Mouse (Mus musculus) megakaryocyte, adult 5-6 weeks (primary cell): ENCODE results near the gene Vmn1r211. TPM values are rescaled to one million over a fixed set of nuclear protein-coding genes. Genes with fewer than 3 reads are reported as not detected.
"Not testable (repeated sequence)": the region's sequence is repeated elsewhere in the genome, so short reads cannot be mapped to it uniquely, and the experiment has no call there.

ENCODE experiments used
- ATAC-seq: 2 replicates; pipeline ENCODE4 v1.8.0; 2016; ENCODE audit warnings: mild to moderate bottlenecking, inconsistent platforms; ENCODE audit not compliant: poor library complexity, severe bottlenecking
- total RNA-seq, 2 experiments: library from RNA; stranded (forward) in 1 of 2; stranded (reverse) in 1 of 2; fragments of 153-499, 151-499 nt in 1 of 2; fragments of 221-1000, 200-1000 nt in 1 of 2; gene quantifications; 2 replicates each; pipeline versions ENCODE4 v1.2.3 to v1.2.4; 2015 to 2017

Gene Vmn1r211
- total RNA-seq (2015) (not detected in 2 replicates), total RNA-seq (2017) (not detected in 2 replicates)

GRCm38 (mm10) chr13:22857461-22857860 lies at the start of gene Vmn1r211:
TSS of gene Vmn1r211 (minus strand) at chr13:22857561.
- ATAC-seq: no peak

GRCm38 (mm10) chr13:22884105-22884504 lies 26.7 kb upstream of the Vmn1r211 start, which contains the start of gene Vmn1r212:
TSS of gene Vmn1r212 (minus strand) at chr13:22884205.
- ATAC-seq: no peak

- no peak for ATAC-seq
These were observed 21.9 kb upstream of the Vmn1r211 start for GRCm38 (mm10) chr13:22879257-22879656.

- no peak for ATAC-seq
These were observed 2.6 kb downstream of the Vmn1r211 start for GRCm38 (mm10) chr13:22854760-22855159.

GRCm38 (mm10) chr13:22846798-22847197 lies 10.6 kb downstream of the Vmn1r211 start:
- ATAC-seq: no peak

- ATAC-seq: not testable (repeated sequence)
These were observed 13.1 kb downstream of the Vmn1r211 start for GRCm38 (mm10) chr13:22844304-22844703.

- ATAC-seq: no peak
These were observed 26.1 kb downstream of the Vmn1r211 start, which contains the start of gene Vmn1r210 for GRCm38 (mm10) chr13:22831248-22831647. TSS of gene Vmn1r210 (minus strand) at chr13:22831348.

GRCm38 (mm10) chr13:22829395-22829794 lies 28.0 kb downstream of the Vmn1r211 start:
- not testable (repeated sequence) for ATAC-seq

- ATAC-seq: not testable (repeated sequence)
These were observed 35.8 kb downstream of the Vmn1r211 start for GRCm38 (mm10) chr13:22821601-22822000.

GRCm38 (mm10) chr13:22809582-22809981 lies 47.8 kb downstream of the Vmn1r211 start, which contains the start of gene Vmn1r209:
TSS of gene Vmn1r209 (minus strand) at chr13:22809682.
- ATAC-seq: not testable (repeated sequence)

Other genes starting within 250 kb of the Vmn1r211 start
- gene Vmn1r206, start 233.3 kb downstream of the Vmn1r211 start, total RNA-seq (2015): not detected in 2 replicates
- not detected in 2 replicates for gene Vmn1r206, start 233.3 kb downstream of the Vmn1r211 start, total RNA-seq (2017)
- gene Vmn1r207-ps, start 127.9 kb downstream of the Vmn1r211 start, total RNA-seq (2015): not detected in 2 replicates
- not detected in 2 replicates for gene Vmn1r207-ps, start 127.9 kb downstream of the Vmn1r211 start, total RNA-seq (2017)
- gene Vmn1r208, start 80.2 kb downstream of the Vmn1r211 start, total RNA-seq (2015): not detected in 2 replicates
- not detected in 2 replicates for gene Vmn1r208, start 80.2 kb downstream of the Vmn1r211 start, total RNA-seq (2017)
- gene Vmn1r209, start 47.9 kb downstream of the Vmn1r211 start, total RNA-seq (2015): not detected in 2 replicates
- gene Vmn1r209, start 47.9 kb downstream of the Vmn1r211 start, total RNA-seq (2017): not detected in 2 replicates
- not detected in 2 replicates for gene Vmn1r210, start 26.2 kb downstream of the Vmn1r211 start, total RNA-seq (2015)
- not detected in 2 replicates for gene Vmn1r210, start 26.2 kb downstream of the Vmn1r211 start, total RNA-seq (2017)
- not detected in 2 replicates for gene Vmn1r212, start 26.6 kb upstream of the Vmn1r211 start, total RNA-seq (2015)
- not detected in 2 replicates for gene Vmn1r212, start 26.6 kb upstream of the Vmn1r211 start, total RNA-seq (2017)
- not detected in 2 replicates for gene Vmn1r213, start 150.1 kb upstream of the Vmn1r211 start, total RNA-seq (2015)
- not detected in 2 replicates for gene Vmn1r213, start 150.1 kb upstream of the Vmn1r211 start, total RNA-seq (2017)
- not detected in 2 replicates for gene Vmn1r214, start 172.9 kb upstream of the Vmn1r211 start, total RNA-seq (2015)
- not detected in 2 replicates for gene Vmn1r214, start 172.9 kb upstream of the Vmn1r211 start, total RNA-seq (2017)
- gene Vmn1r215, start 210.5 kb upstream of the Vmn1r211 start, total RNA-seq (2015): not detected in 2 replicates
- not detected in 2 replicates for gene Vmn1r215, start 210.5 kb upstream of the Vmn1r211 start, total RNA-seq (2017)